Mouse (Mus musculus): ENCODE data around the gene Wrb. TPM values are rescaled to one million over a fixed set of nuclear protein-coding genes. Genes with fewer than 3 reads are reported as not detected.
"Not testable (repeated sequence)": the region's sequence is repeated elsewhere in the genome, so short reads cannot be mapped to it uniquely, and the experiment has no call there.

The Wrb gene
- polyA plus RNA-seq (2015; fragmentation: Nextera tagmentation; extraction: Ambion mirVana): 49.0 and 49.5 TPM in 2 replicates

DNA sequence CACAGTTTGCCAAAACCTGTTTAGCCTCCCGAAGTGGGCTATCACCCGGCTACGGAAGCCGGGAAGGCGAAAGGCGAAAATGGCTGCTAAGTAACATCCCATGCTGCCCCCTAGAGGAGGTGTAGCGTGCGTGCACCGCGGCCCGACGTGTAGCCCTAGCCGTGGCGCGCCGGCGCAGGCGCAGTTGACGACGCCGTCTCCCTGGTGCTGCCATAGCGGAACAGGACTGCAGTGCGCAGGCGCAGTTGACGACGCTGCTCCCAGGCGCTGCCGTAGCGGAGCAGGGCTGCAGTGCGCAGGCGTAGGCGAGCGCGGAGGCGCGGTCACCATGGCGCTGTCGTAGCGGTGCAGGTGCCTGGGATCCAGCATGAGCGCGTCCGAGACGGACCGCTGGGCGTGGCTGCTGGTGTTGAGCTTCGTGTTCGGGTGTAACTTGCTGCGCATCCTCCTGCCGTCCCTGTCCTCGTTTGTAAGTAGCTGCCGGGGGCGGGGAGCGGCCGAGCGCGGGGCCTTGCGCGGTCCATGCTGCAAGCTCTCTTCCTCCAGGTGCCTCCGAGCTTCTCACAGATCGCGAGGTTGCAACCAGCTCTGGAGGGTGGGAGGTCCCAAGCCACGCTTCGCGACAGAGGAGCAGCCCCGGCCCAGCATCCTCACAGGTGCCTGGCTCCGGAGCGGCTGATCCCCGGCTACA lies at the start of gene Wrb:
TSS of gene Wrb (plus strand) at position 298 of the 691 bp plus-strand sequence.
- no peaks in the 10 kb centered on the region for H3K36me3 ChIP-seq
- peak within 1 kb of the TSS; percentile 75 for H3K4me2 ChIP-seq
- under 1% methylated on average over 68 of the region's 68 CpGs for WGBS
- ATAC-seq (ENCODE audit: borderline replicate concordance, extremely low read depth, low FRiP score, low TSS enrichment): peak; percentile 95
- H3K4me1 ChIP-seq: peaks cover 11% of the 10 kb centered on the region
- H3K9ac ChIP-seq: peak within 1 kb of the TSS; percentile 56
- peak within 1 kb of the TSS; percentile 16 for H3K27ac ChIP-seq
- H3K9me3 ChIP-seq: no peaks in the 10 kb centered on the region
- H3K4me3 ChIP-seq: peak within 1 kb of the TSS; percentile 64
- H3K27me3 ChIP-seq: no peaks in the 10 kb centered on the region

- no peak for ATAC-seq (ENCODE audit: borderline replicate concordance, extremely low read depth, low FRiP score, low TSS enrichment)
- Histone ChIP-seq H3K9ac (no peak overlapping the region), H3K4me1 (peaks cover 3% of the 10 kb centered on the region; the same call in 1 of the 2 replicates), H3K27ac (no peak overlapping the region), H3K4me2 (no peak overlapping the region), H3K27me3 (no peaks in the 10 kb centered on the region), H3K4me3 (no peak overlapping the region), H3K9me3 (no peaks in the 10 kb centered on the region), H3K36me3 (no peaks in the 10 kb centered on the region)
- 78% methylated on average over 5 of the region's 5 CpGs for WGBS
These were observed 49.2 kb upstream of the Wrb start for GRCm38 (mm10) chr16:96095966-96096365.

- ATAC-seq (ENCODE audit: borderline replicate concordance, extremely low read depth, low FRiP score, low TSS enrichment); H3K36me3 ChIP-seq: not testable (repeated sequence)
These were observed 47.4 kb upstream of the Wrb start for GRCm38 (mm10) chr16:96097811-96098210.

DNA sequence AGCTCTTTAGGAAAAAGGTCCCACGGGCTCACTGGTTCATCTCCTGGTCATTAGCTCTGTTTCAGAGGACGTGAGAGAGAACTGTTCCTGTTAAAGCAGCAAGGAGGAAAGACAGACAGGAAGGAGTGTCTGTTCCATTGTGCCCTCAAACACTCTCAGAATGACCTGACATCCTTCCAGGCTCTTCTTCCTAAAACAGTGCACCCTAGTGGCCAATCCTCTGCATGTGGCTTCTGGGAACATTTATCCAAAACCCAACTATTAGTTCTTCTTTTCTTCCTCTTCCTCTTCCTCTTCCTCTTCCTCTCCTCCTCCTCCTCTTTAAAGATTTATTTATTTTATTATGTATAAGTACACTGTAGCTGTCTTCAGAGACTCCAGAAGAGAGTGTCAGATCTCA lies 42.2 kb upstream of the Wrb start:
- Histone ChIP-seq H3K36me3 (no peaks in the 10 kb centered on the region), H3K27ac (no peak overlapping the region), H3K4me1 (no peaks in the 10 kb centered on the region), H3K4me3 (no peak overlapping the region), H3K27me3 (no peaks in the 10 kb centered on the region), H3K9ac (no peak overlapping the region), H3K9me3 (no peaks in the 10 kb centered on the region), H3K4me2 (no peak overlapping the region)
- 33% methylated on average over 2 of the region's 2 CpGs for WGBS
- no peak for ATAC-seq (ENCODE audit: borderline replicate concordance, extremely low read depth, low FRiP score, low TSS enrichment)

More at GRCm38 (mm10) chr16:96097811-96098210, 47.4 kb upstream of the Wrb start:
- H3K9me3 ChIP-seq, H3K9ac ChIP-seq, H3K4me3 ChIP-seq, H3K4me1 ChIP-seq, H3K27ac ChIP-seq, H3K4me2 ChIP-seq, H3K27me3 ChIP-seq: not testable (repeated sequence)

- Histone ChIP-seq H3K4me2 (no peak overlapping the region), H3K9ac (no peak overlapping the region), H3K27me3 (no peaks in the 10 kb centered on the region), H3K4me3 (no peak overlapping the region), H3K4me1 (no peaks in the 10 kb centered on the region), H3K27ac (no peak overlapping the region), H3K36me3 (no peaks in the 10 kb centered on the region), H3K9me3 (no peaks in the 10 kb centered on the region)
- 57% methylated on average over 4 of the region's 4 CpGs for WGBS
- ATAC-seq (ENCODE audit: borderline replicate concordance, extremely low read depth, low FRiP score, low TSS enrichment): no peak
These were observed 35.5 kb upstream of the Wrb start for GRCm38 (mm10) chr16:96109673-96110072.

DNA sequence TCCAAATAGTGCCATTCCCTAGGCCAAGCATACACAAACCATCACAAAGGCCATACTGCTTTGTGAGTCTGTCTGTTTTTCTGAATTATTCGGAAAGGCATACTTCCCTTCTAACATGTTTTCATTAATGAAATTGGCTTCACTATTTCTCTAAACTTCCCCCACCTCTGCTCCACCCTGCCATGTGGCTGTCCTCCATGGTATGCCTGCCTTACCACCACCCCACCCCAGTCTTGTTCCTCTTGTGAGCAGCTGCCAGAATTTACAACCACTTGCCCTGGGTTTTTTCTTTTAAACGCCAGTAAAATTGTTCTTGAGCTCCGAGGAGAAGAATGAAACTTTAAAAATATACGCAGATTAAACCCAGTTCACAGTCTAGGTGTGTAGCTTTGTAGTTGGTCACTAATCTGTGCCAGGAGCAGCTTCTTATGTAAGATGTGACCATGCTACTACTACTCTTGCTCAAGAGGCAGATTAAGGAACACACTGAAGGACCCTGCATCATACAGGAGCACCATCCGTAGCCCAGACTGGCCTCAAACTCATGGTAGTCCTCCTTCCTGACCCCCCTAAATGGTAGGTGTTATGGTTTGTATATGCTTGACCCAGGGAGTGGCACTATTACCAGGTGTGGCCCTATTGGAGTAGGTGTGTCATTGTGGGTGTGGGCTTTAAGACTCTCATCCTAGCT lies 34.4 kb upstream of the Wrb start:
- Histone ChIP-seq H3K4me1 (no peaks in the 10 kb centered on the region), H3K9ac (no peak overlapping the region), H3K4me2 (no peak overlapping the region), H3K9me3 (no peaks in the 10 kb centered on the region), H3K36me3 (no peaks in the 10 kb centered on the region), H3K27me3 (no peaks in the 10 kb centered on the region), H3K4me3 (no peak overlapping the region), H3K27ac (no peak overlapping the region)
- no peak for ATAC-seq (ENCODE audit: borderline replicate concordance, extremely low read depth, low FRiP score, low TSS enrichment)
- WGBS: 81% methylated on average over 5 of the region's 5 CpGs

DNA sequence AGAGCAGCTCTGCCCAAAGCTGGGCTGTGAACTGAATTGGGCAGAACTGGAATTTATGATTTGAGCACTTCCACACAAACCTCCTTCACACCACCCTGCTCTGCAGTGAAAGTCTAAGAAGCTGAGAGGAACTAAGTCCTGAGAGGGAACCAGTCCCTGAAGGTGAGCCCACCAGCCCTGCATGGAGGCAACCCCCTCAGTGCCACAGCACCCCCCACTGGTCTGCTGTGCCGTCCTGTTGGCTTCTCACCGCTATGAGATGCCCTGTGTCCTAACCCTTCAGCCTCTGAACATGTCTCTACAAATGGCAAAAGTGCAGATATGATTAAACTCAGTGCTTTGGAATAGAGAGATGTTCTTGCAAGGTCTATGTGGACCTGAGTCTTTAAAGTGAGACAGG lies 32.4 kb upstream of the Wrb start:
- no peak overlapping the region for H3K4me3 ChIP-seq
- no peak overlapping the region for H3K27ac ChIP-seq
- H3K4me2 ChIP-seq: no peak overlapping the region
- 47% methylated on average over 2 of the region's 2 CpGs for WGBS
- no peak for ATAC-seq (ENCODE audit: borderline replicate concordance, extremely low read depth, low FRiP score, low TSS enrichment)
- H3K9me3 ChIP-seq: no peaks in the 10 kb centered on the region
- H3K4me1 ChIP-seq: no peaks in the 10 kb centered on the region
- no peaks in the 10 kb centered on the region for H3K27me3 ChIP-seq
- no peaks in the 10 kb centered on the region for H3K36me3 ChIP-seq
- H3K9ac ChIP-seq: no peak overlapping the region

DNA sequence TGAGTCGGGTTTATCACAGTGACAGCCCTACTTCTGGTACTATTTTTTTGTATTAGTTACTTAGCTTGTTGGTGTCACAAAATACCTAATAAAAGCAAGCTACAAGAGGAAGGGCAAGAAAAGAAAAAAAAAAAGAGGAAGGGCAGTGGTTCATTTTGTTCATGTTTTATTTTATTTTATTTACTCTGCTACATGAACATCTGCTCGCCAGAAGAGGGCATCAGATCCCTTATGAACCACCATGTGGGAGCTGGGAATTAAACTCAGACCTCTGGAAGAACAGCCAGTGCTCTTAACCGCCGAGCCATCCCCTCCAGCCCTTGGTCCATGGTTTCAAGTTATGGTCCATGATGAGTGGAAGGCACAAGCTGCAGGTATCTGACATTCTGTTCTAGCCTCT lies 30.5 kb upstream of the Wrb start:
- no peaks in the 10 kb centered on the region for H3K4me1 ChIP-seq
- no peaks in the 10 kb centered on the region for H3K9me3 ChIP-seq
- 48% methylated on average over 4 of the region's 4 CpGs for WGBS
- no peak for ATAC-seq (ENCODE audit: borderline replicate concordance, extremely low read depth, low FRiP score, low TSS enrichment)
- H3K9ac ChIP-seq: no peak overlapping the region
- H3K4me3 ChIP-seq: no peak overlapping the region
- H3K27me3 ChIP-seq: no peaks in the 10 kb centered on the region
- H3K27ac ChIP-seq: no peak overlapping the region
- H3K4me2 ChIP-seq: no peak overlapping the region
- H3K36me3 ChIP-seq: no peaks in the 10 kb centered on the region

GRCm38 (mm10) chr16:96120022-96120623 lies 25.1 kb upstream of the Wrb start:
- Histone ChIP-seq H3K9ac (no peak overlapping the region), H3K4me3 (no peak overlapping the region), H3K36me3 (peaks cover 44% of the 10 kb centered on the region), H3K27ac (no peak overlapping the region), H3K9me3 (no peaks in the 10 kb centered on the region), H3K4me1 (peaks cover 5% of the 10 kb centered on the region; the same call in 1 of the 2 replicates), H3K27me3 (no peaks in the 10 kb centered on the region), H3K4me2 (no peak overlapping the region)
- 53% methylated on average over 4 of the region's 4 CpGs for WGBS
- ATAC-seq (ENCODE audit: borderline replicate concordance, extremely low read depth, low FRiP score, low TSS enrichment): no peak

- WGBS: 1% methylated on average over 19 of the region's 19 CpGs
- Histone ChIP-seq H3K27ac (peak overlapping the region; percentile 96), H3K9me3 (no peaks in the 10 kb centered on the region), H3K36me3 (peaks cover 41% of the 10 kb centered on the region), H3K27me3 (no peaks in the 10 kb centered on the region), H3K4me3 (peak overlapping the region; percentile 98), H3K4me1 (peaks cover 19% of the 10 kb centered on the region), H3K9ac (peak overlapping the region; percentile 95), H3K4me2 (peak overlapping the region; percentile 59)
- no peak for ATAC-seq (ENCODE audit: borderline replicate concordance, extremely low read depth, low FRiP score, low TSS enrichment)
These were observed 18.5 kb upstream of the Wrb start for GRCm38 (mm10) chr16:96126684-96127171.

DNA sequence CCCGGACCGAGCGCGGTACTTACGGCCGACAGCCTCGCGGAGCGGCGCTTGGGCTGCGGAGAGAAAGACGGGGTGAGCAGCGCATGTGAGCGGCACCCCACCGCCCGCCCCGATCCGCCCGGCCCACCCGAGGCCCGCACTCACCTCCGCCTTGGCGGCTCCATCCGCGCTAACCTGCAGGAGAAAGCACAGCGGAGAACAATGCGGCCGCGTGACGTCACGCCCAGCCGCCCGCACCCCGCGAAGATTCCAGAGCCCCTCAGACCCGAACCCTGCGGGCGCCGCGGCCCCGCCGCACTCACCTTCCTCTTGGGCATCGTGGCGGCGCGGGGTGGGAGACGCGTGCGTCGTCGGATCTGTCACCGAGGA lies 17.9 kb upstream of the Wrb start:
- Histone ChIP-seq H3K27me3 (no peaks in the 10 kb centered on the region), H3K4me1 (peaks cover 19% of the 10 kb centered on the region), H3K9ac (peak overlapping the region; percentile 95), H3K9me3 (no peaks in the 10 kb centered on the region), H3K27ac (peak overlapping the region; percentile 96), H3K4me3 (peak overlapping the region; percentile 98), H3K4me2 (peak overlapping the region; percentile 59), H3K36me3 (peaks cover 40% of the 10 kb centered on the region)
- peak; percentile 62 for ATAC-seq (ENCODE audit: borderline replicate concordance, extremely low read depth, low FRiP score, low TSS enrichment)
- under 1% methylated on average over 51 of the region's 52 CpGs for WGBS

Measured in lung, embryonic 15.5 days (tissue).